Mouse (Mus musculus): ENCODE results near the gene Gm10840. TPM values are rescaled to one million over a fixed set of nuclear protein-coding genes. Genes with fewer than 3 reads are reported as not detected.

Gm10840 gene
- 1 to 10 TPM; 1.5 to 3.6 TPM for total RNA-seq (2023)

DNA sequence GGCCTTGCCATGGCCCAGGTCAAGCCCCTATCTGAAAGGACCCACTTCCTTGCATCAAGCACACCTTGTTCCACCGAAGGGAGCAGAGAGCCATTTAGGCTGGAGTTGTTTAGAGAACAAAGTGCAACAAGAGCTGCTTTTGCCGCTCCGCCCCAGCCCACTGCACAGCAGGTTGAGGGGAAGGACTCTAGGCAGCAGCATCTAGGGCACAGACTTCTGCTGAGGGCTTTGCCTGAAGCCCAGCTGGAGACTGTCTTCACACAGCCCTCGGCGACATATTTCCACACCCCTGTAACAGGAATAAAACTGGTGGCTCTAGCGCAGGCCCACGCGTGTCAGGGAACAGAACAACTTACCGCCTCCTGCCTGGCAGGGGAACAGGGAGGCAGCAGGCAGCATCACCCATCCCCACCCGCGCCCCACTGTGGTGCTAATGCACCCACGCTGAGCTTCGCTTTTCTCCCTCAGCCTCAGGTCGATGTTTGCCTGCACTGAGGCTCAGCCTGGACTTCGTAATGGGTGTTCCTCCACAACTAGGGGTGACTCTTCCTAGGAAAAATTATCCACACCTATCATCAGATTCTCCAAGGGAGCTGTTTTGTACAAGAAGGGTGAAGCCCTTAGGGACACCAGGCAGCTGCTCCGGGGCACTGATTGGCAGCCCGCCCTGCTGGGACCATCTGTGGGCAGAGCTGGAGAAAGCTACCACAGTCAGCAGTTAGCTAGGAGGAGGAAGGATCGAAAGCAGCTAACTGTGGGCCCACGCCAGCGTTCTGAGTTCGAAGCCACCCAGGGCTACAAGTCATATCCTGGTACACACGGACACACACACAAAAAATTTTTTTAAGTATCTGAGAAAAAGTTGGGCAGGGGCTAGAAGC, at the start of gene Gm10840, which contains the start of gene Limd2:
Gene Gm10840, plus strand, starts transcription at position 10 of the 881 bp plus-strand sequence.
Gene Limd2, minus strand, starts transcription at position 20 of the 881 bp plus-strand sequence.

GRCm38 (mm10) chr11:106202123-106202465, 41.4 kb downstream of the Gm10840 start, which contains the start of gene Strada:
Gene Strada (minus strand): TSS chr11:106202168.

Other genes with a start within 250 kb of the Gm10840 start
- gene Cyb561, start 207.5 kb upstream of the Gm10840 start, total RNA-seq (2023): not detected
- gene Ace, start 192.9 kb upstream of the Gm10840 start, total RNA-seq (2023): 1 to 10 TPM; 5.0 to 6.7 TPM
- gene Ace3, start 166.2 kb upstream of the Gm10840 start, total RNA-seq (2023): not detected
- under 1 TPM in 1 of 2 experiments, not detected in 1; 0.35 TPM for gene Kcnh6, start 152.7 kb upstream of the Gm10840 start, total RNA-seq (2023)
- 10 to 100 TPM; 54.0 to 54.2 TPM for gene Dcaf7, start 124.0 kb upstream of the Gm10840 start, total RNA-seq (2023)
- 1 to 10 TPM; 6.3 to 7.6 TPM for gene Taco1, start 94.8 kb upstream of the Gm10840 start, total RNA-seq (2023)
- gene Map3k3, start 76.2 kb upstream of the Gm10840 start, total RNA-seq (2023): 100 to 1,000 TPM; 157 to 191 TPM
- gene Limd2, start within 50 bp of the Gm10840 start, total RNA-seq (2023): 100 to 1,000 TPM; 377 to 397 TPM
- 10 to 100 TPM; 21.4 to 23.2 TPM for gene Strada, start 41.3 kb downstream of the Gm10840 start, total RNA-seq (2023)
- gene Ccdc47, start 55.5 kb downstream of the Gm10840 start, total RNA-seq (2023): 10 to 100 TPM; 35.7 to 40.9 TPM
- 10 to 100 TPM; 37.1 to 38.6 TPM for gene Ddx42, start 56.1 kb downstream of the Gm10840 start, total RNA-seq (2023)
- gene Ftsj3, start 95.2 kb downstream of the Gm10840 start, total RNA-seq (2023): 10 to 100 TPM; 16.3 to 20.8 TPM
- gene Psmc5, start 95.3 kb downstream of the Gm10840 start, total RNA-seq (2023): 10 to 100 TPM; 34.9 to 37.9 TPM
- 10 to 100 TPM; 79.7 to 89.9 TPM for gene Smarcd2, start 112.1 kb downstream of the Gm10840 start, total RNA-seq (2023)
- gene Tcam1, start 115.8 kb downstream of the Gm10840 start, total RNA-seq (2023): under 1 TPM in 1 of 2 experiments, not detected in 1; 0.29 TPM
- gene Gh, start 141.0 kb downstream of the Gm10840 start, total RNA-seq (2023): not detected
- gene Cd79b, start 153.9 kb downstream of the Gm10840 start, total RNA-seq (2023): 10 to 100 TPM; 10.4 to 13.1 TPM
- gene Scn4a, start 192.4 kb downstream of the Gm10840 start, total RNA-seq (2023): under 1 TPM in 1 of 2 experiments, not detected in 1; 0.09 TPM
- not detected for gene Prr29, start 204.6 kb downstream of the Gm10840 start, total RNA-seq (2023)
- 10 to 100 TPM; 12.3 to 20.5 TPM for gene Icam2, start 227.2 kb downstream of the Gm10840 start, total RNA-seq (2023)

Data from neutrophil, adult 83 days (primary cell).